Mouse (Mus musculus): ENCODE data around the gene Msi1. TPM values are rescaled to one million over a fixed set of nuclear protein-coding genes. Genes with fewer than 3 reads are reported as not detected.
"Not testable (repeated sequence)": the region's sequence is repeated elsewhere in the genome, so short reads cannot be mapped to it uniquely, and the experiment has no call there.

Msi1 gene
- total RNA-seq, 4 experiments from 2014 or later: 57.2 to 62.6 (median 60.8) TPM

DNA sequence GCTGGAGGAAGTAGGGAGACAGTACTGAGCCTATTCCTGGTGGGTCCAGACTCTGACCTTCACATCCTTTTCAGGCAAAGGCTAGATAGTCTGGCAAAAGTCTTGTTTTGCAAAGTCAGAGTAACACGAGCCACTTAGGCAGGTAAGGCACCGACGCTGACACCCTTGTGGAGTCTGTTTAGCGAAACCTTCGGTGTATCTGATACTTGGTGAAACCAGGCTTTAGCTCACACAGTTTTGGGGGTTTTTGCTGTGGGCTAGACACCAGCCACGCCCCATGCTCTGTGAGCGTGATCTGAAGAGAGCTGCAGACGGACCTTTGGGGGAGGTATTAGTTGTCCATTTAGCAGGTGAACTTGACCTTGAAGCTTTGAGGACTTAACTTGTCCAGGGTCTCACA, 3.8 kb downstream of the Msi1 start:
- DNase-seq (ENCODE audit: low spot score in 2 of 2): no peak

GRCm38 (mm10) chr5:115434280-115434852, 5.0 kb downstream of the Msi1 start:
- no peak for DNase-seq (ENCODE audit: low spot score in 2 of 2)

- no peak for DNase-seq (ENCODE audit: low spot score in 2 of 2)
Observed at GRCm38 (mm10) chr5:115434853-115435754, 5.7 kb downstream of the Msi1 start.

DNA sequence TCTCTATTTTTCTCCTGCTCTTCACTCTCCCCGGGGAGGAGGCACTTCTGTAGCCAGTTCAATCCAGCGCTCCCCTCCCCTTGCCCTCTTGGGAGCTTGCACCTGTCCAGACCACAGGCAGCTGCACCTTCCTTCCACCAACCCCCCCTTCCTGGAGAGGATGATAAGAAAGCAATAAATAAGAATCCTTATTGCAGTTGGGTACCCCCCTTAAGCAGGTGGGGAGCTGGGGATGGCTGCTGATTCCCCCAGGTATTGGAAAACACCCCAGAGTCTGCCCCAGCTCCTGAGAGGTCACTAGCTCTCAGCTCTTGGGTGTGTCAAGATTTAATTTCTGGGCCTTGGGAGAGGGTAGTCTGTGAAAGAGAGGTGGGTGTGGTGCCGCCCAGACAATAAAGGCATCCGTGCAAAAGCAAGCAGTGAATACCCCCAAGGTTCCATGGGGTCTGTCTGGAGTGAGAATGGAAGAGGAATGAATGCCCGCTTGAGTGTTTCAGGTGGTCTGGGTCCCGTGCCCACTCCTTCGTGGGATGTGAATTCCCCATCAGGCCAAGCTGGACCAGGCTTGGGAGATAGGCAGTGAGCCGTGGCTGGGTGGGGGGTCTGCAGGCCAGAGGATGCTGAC, 6.5 kb downstream of the Msi1 start:
- DNase-seq (ENCODE audit: low spot score in 2 of 2): no peak

GRCm38 (mm10) chr5:115436421-115437124, 7.2 kb downstream of the Msi1 start:
- peak; percentile 89 to 92 for DNase-seq (ENCODE audit: low spot score in 2 of 2)

DNA sequence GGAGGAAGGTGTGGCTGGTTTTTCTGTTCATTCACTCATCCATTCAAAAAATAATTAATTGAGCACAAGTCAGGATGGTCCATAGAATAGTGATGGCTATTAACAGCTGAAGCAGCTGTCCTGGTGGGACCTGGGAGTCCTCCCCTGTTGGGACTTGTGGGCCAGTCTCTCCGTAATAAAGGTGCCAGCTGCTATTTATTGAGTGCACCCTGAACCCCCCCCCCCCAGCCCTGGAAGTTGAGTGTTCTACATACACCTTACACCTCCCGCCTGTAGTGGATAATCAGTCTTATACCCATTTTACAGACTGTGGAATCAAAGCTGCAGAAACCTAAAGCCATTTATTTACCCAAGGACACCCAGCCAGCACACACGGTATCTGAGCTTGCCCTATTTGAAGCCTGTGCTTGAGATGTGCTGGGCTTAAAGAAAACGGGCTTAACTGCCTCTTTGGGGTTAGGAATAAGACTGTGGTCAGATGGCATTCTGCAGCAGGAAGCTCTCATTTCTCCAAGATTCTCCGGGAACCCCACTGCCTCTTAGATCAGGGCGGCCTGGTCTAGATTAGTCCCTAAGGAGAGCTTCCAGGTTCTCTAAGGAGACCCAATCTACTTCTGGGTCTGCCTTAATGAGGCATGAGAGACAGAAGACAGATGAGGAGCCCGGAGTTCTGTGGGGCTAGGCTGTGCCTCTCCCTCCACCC, 8.0 kb downstream of the Msi1 start:
- DNase-seq (ENCODE audit: low spot score in 2 of 2): no peak

DNA sequence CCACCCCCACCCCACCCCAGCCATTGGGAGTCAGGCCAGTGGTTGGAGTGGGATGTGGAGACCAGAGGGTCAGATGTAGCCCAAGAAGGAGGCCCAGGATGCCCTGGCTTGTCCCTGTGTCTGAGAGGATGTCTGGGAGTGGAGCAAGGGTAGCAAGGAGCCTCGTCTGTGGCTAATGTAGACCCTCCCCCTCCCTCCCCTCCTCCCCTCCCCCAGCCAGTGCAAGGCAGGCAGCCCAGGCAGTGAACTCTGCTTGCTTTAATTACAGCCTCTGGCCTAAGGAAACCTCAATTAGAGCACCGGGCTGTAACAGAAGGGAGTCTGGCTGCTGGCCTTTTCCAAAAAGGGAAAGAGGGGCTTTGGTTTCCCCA, 8.5 kb downstream of the Msi1 start:
- DNase-seq (ENCODE audit: low spot score in 2 of 2): no peak

- DNase-seq (ENCODE audit: low spot score in 2 of 2): no peak
Observed at GRCm38 (mm10) chr5:115438667-115439066, 9.3 kb downstream of the Msi1 start.

DNA sequence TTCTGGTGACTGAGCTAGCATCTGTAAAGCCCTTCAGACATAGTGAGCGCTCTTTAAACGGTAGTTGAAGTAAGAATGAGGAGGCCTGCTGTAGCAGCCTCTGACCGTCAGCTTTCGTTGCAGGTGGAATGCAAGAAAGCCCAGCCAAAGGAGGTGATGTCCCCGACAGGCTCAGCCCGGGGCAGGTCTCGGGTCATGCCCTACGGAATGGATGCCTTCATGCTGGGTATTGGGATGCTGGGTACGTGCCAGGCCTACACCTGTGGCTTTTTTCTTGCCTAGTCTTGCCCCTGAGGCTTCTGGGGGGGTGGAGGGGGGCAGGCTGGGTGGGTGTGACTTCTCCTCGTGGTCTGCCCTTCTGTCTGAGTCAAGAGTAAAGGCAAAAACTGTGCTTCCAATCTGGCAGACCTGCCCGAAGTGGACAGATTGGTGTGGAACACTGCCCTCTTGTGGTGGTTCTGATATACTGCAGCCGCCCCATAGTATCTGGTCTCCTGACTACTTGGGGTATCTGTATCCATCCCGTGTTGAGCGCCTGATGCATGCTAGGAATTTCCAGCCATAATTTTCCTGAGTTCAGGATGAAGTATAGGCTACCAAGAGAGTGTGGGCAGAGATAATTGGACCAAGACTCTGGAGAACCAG, 11.9 kb downstream of the Msi1 start:
- DNase-seq (ENCODE audit: low spot score in 2 of 2): peak; percentile 74 to 81

DNA sequence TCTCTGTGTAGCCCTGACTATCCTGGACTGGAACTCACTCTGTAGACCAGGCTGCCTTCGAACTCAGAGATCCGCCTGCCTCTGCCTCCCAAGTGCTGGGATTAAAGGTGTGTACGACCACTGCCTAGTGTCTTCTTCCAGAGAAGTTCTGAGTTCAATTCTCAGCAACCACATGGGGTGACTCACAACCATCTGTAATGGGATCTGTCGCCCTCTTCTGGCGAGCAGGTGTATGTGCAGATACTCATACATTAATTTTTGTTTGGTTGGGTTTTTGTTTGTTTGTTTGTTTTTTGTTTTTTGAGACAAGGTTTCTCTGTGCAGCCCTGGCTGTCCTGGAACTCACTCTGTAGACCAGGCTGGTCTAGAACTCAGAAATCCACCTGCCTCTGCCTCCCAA, 13.3 kb downstream of the Msi1 start:
- not testable (repeated sequence) for DNase-seq (ENCODE audit: low spot score in 2 of 2)

DNA sequence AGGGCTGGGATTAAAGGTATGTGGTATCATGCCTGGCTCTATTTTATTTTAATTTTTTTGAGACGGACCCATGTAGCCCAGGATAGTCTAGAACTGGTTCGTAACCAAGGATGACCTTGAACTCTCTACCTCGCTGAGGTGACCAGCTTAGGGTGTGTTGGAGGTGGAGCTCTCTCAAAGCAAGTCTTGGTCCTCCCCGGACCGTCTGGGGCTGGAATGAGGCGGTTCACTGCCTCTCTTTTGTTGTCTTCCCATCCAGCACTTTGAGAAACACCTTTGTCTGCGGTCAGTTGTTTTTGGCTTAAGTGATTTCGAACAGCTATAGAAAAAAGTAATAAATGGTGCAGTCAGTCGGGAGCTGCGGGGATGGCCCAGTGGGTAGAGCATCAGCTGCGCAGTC, 14.7 kb downstream of the Msi1 start:
- no peak for DNase-seq (ENCODE audit: low spot score in 2 of 2)

GRCm38 (mm10) chr5:115447108-115447507, 17.7 kb downstream of the Msi1 start:
- no peak for DNase-seq (ENCODE audit: low spot score in 2 of 2)

GRCm38 (mm10) chr5:115449247-115449646, 19.8 kb downstream of the Msi1 start:
- no peak for DNase-seq (ENCODE audit: low spot score in 2 of 2)

DNA sequence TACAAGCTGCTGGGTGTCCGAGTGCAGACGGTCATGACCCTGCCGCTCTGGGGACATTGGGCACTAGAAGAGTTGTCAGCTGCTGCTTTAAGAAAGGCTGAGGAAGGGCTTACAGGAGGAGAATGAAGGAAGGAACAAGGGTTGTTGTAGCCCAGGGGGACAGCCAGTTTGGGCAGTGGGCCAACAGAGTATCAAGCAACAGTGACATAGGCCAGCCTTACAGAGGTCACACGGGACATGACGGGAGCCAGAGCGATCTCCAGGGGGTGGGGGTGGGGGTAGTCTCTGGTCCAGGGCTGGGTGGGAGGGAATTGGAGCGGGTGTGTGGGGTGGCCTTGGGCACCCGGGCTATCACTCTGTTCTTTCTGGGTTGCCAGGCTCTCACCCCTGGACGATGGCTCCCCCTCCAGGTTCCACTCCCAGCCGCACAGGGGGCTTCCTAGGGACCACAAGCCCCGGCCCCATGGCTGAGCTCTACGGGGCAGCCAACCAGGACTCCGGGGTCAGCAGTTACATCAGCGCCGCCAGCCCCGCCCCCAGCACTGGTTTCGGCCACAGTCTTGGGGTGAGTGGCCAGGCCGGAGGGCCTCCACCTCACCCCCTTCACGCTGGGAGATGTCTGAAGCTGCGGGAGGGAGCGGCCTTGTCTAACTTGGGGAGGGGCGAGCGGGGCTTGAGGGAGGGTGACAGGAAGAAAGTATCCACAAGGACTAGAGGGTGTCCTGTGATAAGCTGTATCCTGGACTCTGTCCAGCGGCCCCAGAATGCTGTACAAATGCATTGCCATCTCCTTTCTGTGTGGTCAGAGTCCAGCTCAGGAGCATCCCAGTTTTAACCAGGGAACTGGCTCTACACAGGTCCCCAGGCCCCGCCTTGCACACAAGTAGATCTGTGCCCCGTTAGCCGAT, 21.3 kb downstream of the Msi1 start:
- DNase-seq (ENCODE audit: low spot score in 2 of 2): no peak

DNA sequence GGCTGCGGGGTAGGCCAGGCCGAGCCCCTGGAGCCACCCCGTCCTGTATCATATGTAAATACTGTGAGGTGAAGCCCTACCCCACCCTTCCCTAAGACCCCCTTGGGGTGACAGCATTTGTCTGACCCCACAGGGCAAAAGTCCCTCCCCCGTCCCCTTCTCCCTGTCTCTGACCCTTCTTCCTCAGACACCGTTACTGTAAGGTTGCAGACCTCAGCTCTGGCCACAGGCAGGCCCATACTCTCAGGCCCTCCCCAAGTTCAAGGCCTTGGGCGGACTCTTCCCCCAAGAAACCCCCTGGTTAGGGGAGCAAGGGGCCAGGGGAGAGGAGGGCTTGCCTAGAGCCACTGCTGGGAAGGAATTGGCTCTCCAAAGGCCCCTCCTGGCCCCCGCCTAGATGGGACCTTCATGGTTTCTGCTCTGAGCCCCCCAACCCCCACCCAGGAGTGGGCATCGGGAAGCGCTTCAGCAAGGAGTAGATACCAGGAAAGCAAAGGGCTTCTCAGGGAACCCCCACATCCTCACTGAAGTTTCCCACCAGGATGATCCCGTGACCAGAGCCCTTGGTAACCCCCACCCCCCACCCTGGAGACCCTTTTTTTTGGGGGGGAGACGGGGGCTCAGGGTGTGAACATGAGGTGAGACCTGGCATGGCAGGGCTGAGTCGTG, 25.2 kb downstream of the Msi1 start:
- no peak for DNase-seq (ENCODE audit: low spot score in 2 of 2)

DNA sequence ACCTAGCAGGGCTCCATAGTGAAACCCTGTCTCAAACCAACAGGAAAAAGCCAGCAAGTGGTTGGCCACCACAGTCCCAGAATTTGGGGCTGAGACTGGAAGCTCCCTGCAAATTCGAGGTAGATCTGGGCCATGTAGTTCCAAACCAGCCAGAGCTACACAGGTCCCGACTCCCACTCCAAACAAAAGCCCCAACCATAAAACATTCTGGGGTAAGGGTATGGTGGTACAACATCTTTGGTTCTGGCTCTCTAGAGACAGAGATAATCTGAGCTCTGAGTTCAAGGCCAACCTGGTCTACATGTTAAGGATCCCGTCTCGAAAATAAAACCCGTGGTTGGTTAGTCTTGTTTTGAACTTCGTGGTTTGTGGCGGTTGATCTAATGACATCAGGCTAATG, 26.4 kb downstream of the Msi1 start:
- no peak for DNase-seq (ENCODE audit: low spot score in 2 of 2)

DNA sequence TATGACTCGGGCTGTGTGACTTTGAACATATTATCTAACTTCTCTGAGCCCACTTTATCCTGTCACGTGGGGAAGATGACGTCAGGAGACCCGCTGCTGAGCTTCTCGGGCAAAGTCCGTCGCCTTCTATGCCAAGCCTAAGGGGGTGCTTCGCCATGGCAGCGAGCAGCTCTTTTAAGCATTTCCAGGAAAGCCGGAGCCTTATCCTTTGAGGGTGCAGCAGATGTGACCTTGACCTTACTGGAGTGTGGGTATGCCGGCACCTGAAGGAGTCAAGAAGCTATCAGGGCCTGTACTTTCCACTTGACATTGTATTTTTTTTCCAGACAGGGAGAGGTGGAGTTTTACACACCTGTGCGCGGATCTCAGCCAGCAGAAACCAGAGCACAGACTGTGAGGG, 29.5 kb downstream of the Msi1 start:
- no peak for DNase-seq (ENCODE audit: low spot score in 2 of 2)

DNA sequence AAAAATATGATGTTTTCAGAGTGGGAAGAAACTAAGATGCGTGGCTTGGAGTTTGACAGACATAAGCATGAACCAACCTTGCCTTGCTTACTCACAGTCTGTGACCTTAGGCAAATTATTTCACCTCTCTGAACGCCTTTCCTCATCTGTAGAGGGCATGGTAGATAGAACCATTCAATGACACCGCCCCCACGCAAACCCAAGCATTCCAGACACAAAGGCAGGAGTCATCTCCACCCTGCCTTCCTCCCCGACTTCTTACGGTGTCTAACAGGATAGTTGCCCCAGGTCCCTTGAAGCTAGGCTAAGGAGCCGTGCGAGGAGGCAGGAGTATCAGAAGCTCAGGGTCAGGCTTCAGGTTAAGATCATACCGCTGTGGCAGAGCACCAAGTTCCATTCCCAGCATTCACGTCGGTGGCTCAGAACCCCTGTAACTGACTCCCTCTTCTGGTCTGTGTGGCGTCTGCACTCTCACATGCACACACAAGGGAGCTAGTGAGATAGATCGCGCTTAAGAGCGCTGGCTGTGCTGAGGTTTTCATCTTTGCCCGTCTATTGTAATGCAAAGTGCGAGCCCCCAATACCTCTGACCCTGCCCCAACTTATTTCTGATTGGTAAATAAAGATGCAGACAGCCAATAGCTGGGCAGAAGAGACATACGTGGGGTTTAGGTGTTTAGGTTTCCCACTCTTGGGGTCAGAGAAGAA, 35.2 kb downstream of the Msi1 start:
- DNase-seq (ENCODE audit: low spot score in 2 of 2): no peak
